Mouse (Mus musculus) liver, embryonic 14.5 days (tissue): ENCODE measurements around the gene Parp2. TPM values are rescaled to one million over a fixed set of nuclear protein-coding genes. Genes with fewer than 3 reads are reported as not detected.

ENCODE experiments used
- ATAC-seq: fragments of 200-750 bp; cut with Nextera tagmentation; 2 replicates; pipeline ENCODE4 v1.8.0; 2017; ENCODE audit warnings: moderate number of reproducible peaks, mild to moderate bottlenecking, moderate library complexity; ENCODE audit not compliant: insufficient read depth
- DNase-seq, 3 experiments: peaks; one replicate each; pipeline ENCODE4 v3.0.0-alpha.2; 2012 to 2013; ENCODE audit warnings: low read depth in 3 of 3, low spot score in 3 of 3
- H3K27ac ChIP-seq: fragments of 300-500 bp; sonication (generic); 2 replicates; pipeline ENCODE4 v1.5.1; 2014; ENCODE audit warnings: moderate library complexity, mild to moderate bottlenecking, control low read depth, inconsistent platforms
- H3K27me3 ChIP-seq: fragments of 300-500 bp; sonication (generic); 2 replicates; pipeline ENCODE4 v1.6.1; 2014; ENCODE audit warnings: mild to moderate bottlenecking, low read length, moderate library complexity; ENCODE audit not compliant: control insufficient read depth, insufficient read depth
- H3K36me3 ChIP-seq: fragments of 300-500 bp; sonication (generic); replicated peaks from 2 replicates; pipeline ENCODE4 v1.6.1; 2014; ENCODE audit warnings: low read depth; ENCODE audit not compliant: control insufficient read depth, insufficient read depth
- H3K4me1 ChIP-seq, 2 experiments: fragments of 200-500 bp in 1 of 2; fragments of 300-500 bp in 1 of 2; sonication (generic) in 1 of 2; replicated peaks; 2 replicates each; pipeline ENCODE4 v1.6.1; 2012 to 2014; ENCODE audit warnings: antibody characterized with exemption in 1 of 2, inconsistent platforms in 1 of 2, low read length in 1 of 2; ENCODE audit not compliant: control insufficient read depth in 2 of 2, insufficient read depth in 2 of 2
- H3K4me2 ChIP-seq: fragments of 300-500 bp; sonication (generic); 2 replicates; pipeline ENCODE4 v1.6.1; 2014; ENCODE audit warnings: low read depth, mild to moderate bottlenecking, control low read depth, moderate library complexity
- H3K4me3 ChIP-seq, 2 experiments: fragments of 200-500 bp in 1 of 2; fragments of 300-500 bp in 1 of 2; sonication (generic) in 1 of 2; 2 replicates each; pipeline ENCODE4 v1.5.1; 2012 to 2014; ENCODE audit warnings: low read depth in 2 of 2, low read length in 2 of 2, mild to moderate bottlenecking in 2 of 2, control low read depth in 1 of 2, inconsistent platforms in 1 of 2, moderate library complexity in 1 of 2; ENCODE audit not compliant: insufficient read depth in 1 of 2
- H3K9ac ChIP-seq: fragments of 300-500 bp; sonication (generic); replicated peaks from 2 replicates; pipeline ENCODE4 v1.6.1; 2014; ENCODE audit warnings: mild to moderate bottlenecking, control low read depth, moderate library complexity
- H3K9me3 ChIP-seq: fragments of 300-500 bp; sonication (generic); 2 replicates; pipeline ENCODE4 v1.6.1; 2016; ENCODE audit warnings: low read length, mixed read lengths; ENCODE audit not compliant: control insufficient read depth
- CTCF ChIP-seq: IDR thresholded peaks from 2 replicates; pipeline ENCODE4 v1.5.1; 2016; ENCODE audit warnings: antibody characterized with exemption, low read depth, control low read depth
- EP300 ChIP-seq: IDR thresholded peaks from 2 replicates; pipeline ENCODE4 v1.6.1; 2016; ENCODE audit warnings: antibody characterized with exemption, low read depth
- WGBS: fragments of 180-500 bp; shearing (Covaris S2); extraction: QIAGEN DNeasy Blood & Tissue Kit; methylation state at CpG from one replicate; pipeline ENCODE4 v1.1.7; 2014; ENCODE audit not compliant: insufficient replicate concordance; 5-methylcytosine and 5-hydroxymethylcytosine counted together
- polyA plus RNA-seq, 2 experiments: library from polyadenylated mRNA; depleted of rRNA in 1 of 2; stranded (reverse) in 1 of 2; unstranded in 1 of 2; fragments of >200 nt; fragmentation: Nextera tagmentation in 1 of 2; extraction: Ambion mirVana in 1 of 2; gene quantifications; 2 replicates each; pipeline versions ENCODE4 v1.2.1 to v1.2.3; 2012 to 2014

Gene Parp2
- polyA plus RNA-seq, 2 experiments, result 31.3 to 32.9 TPM

- ATAC-seq, result peak; percentile 89
- no peaks in the 10 kb centered on the region for H3K27me3 ChIP-seq
- H3K9me3 ChIP-seq, result no peaks in the 10 kb centered on the region
- peak within 1 kb of the TSS; percentile 61 to 69 for H3K4me3 ChIP-seq
- peak; percentile 31 to 38 (median 32) for DNase-seq
- peak within 1 kb of the TSS; percentile 47 for H3K9ac ChIP-seq
- no peak within 1 kb of the TSS for H3K27ac ChIP-seq
- peaks cover 0 to 11% of the 10 kb centered on the region in 2 experiments; a peak in 2 of 4 replicates for H3K4me1 ChIP-seq
- no peak for TF ChIP-seq EP300
- TF ChIP-seq CTCF, result no peak
- 4% methylated on average over 32 of the region's 32 CpGs for WGBS
- H3K4me2 ChIP-seq, result peak within 1 kb of the TSS; percentile 70
- no peaks in the 10 kb centered on the region for H3K36me3 ChIP-seq
These were observed 62.5 kb downstream of the Parp2 start, which contains the start of gene Tep1 for GRCm38 (mm10) chr14:50869889-50870804. Gene Tep1 (minus strand): TSS chr14:50870560.

GRCm38 (mm10) chr14:50870805-50871143, 63.1 kb downstream of the Parp2 start:
- Histone ChIP-seq H3K4me1 (peaks cover 0 to 11% of the 10 kb centered on the region in 2 experiments; a peak in 2 of 4 replicates), H3K9ac (0 out of 2 replicates have a peak overlapping the region, but pooled peaks have one; percentile 5), H3K36me3 (no peaks in the 10 kb centered on the region), H3K27ac (no peak overlapping the region), H3K4me2 (peak overlapping the region; percentile 70), H3K27me3 (no peaks in the 10 kb centered on the region), H3K9me3 (no peaks in the 10 kb centered on the region), H3K4me3 (peak overlapping the region; percentile 61 to 69; a peak in 3 of 4 replicates)
- TF ChIP-seq CTCF (no peak), EP300 (no peak)
- no peak for DNase-seq
- ATAC-seq, result no peak; the same call in 1 of the 2 replicates
- 42% methylated on average over 5 of the region's 5 CpGs for WGBS

Other genes starting within 250 kb of the Parp2 start
- gene Olfr744, start 193.0 kb upstream of the Parp2 start, polyA plus RNA-seq (2012; rRNA removed), result not detected in 2 replicates
- gene Olfr744, start 193.0 kb upstream of the Parp2 start, polyA plus RNA-seq (2014; fragmentation: Nextera tagmentation; extraction: Ambion mirVana), result not detected in 2 replicates
- gene Olfr745, start 168.5 kb upstream of the Parp2 start, polyA plus RNA-seq (2012; rRNA removed), result not detected in 2 replicates
- gene Olfr745, start 168.5 kb upstream of the Parp2 start, polyA plus RNA-seq (2014; fragmentation: Nextera tagmentation; extraction: Ambion mirVana), result not detected in 2 replicates
- gene Olfr746, start 160.8 kb upstream of the Parp2 start, polyA plus RNA-seq (2012; rRNA removed), result not detected in 2 replicates
- gene Olfr746, start 160.8 kb upstream of the Parp2 start, polyA plus RNA-seq (2014; fragmentation: Nextera tagmentation; extraction: Ambion mirVana), result not detected in 2 replicates
- gene Olfr747, start 114.6 kb upstream of the Parp2 start, polyA plus RNA-seq (2012; rRNA removed), result not detected in 2 replicates
- gene Olfr747, start 114.6 kb upstream of the Parp2 start, polyA plus RNA-seq (2014; fragmentation: Nextera tagmentation; extraction: Ambion mirVana), result not detected in 2 replicates
- gene Olfr748, start 100.5 kb upstream of the Parp2 start, polyA plus RNA-seq (2012; rRNA removed), result not detected in 2 replicates
- gene Olfr748, start 100.5 kb upstream of the Parp2 start, polyA plus RNA-seq (2014; fragmentation: Nextera tagmentation; extraction: Ambion mirVana), result not detected in 2 replicates
- gene Olfr749, start 62.7 kb upstream of the Parp2 start, polyA plus RNA-seq (2012; rRNA removed), result not detected in 2 replicates
- gene Olfr749, start 62.7 kb upstream of the Parp2 start, polyA plus RNA-seq (2014; fragmentation: Nextera tagmentation; extraction: Ambion mirVana), result not detected in 2 replicates
- 9.6 and 10.8 TPM in 2 replicates for gene Ttc5, start 22.3 kb upstream of the Parp2 start, polyA plus RNA-seq (2012; rRNA removed)
- gene Ttc5, start 22.3 kb upstream of the Parp2 start, polyA plus RNA-seq (2014; fragmentation: Nextera tagmentation; extraction: Ambion mirVana), result 18.0 and 19.8 TPM in 2 replicates
- gene Ccnb1ip1, start 109 bp upstream of the Parp2 start, polyA plus RNA-seq (2012; rRNA removed), result not detected in 2 replicates
- gene Ccnb1ip1, start 109 bp upstream of the Parp2 start, polyA plus RNA-seq (2014; fragmentation: Nextera tagmentation; extraction: Ambion mirVana), result not detected in 2 replicates
- gene Tep1, start 62.7 kb downstream of the Parp2 start, polyA plus RNA-seq (2012; rRNA removed), result 1.5 and 2.2 TPM in 2 replicates
- gene Tep1, start 62.7 kb downstream of the Parp2 start, polyA plus RNA-seq (2014; fragmentation: Nextera tagmentation; extraction: Ambion mirVana), result 3.0 and 4.1 TPM in 2 replicates
- gene Klhl33, start 89.7 kb downstream of the Parp2 start, polyA plus RNA-seq (2012; rRNA removed), result 0.12 and 0.16 TPM in 2 replicates
- 0.08 and 0.15 TPM in 2 replicates for gene Klhl33, start 89.7 kb downstream of the Parp2 start, polyA plus RNA-seq (2014; fragmentation: Nextera tagmentation; extraction: Ambion mirVana)
- gene Osgep, start 117.1 kb downstream of the Parp2 start, polyA plus RNA-seq (2012; rRNA removed), result 19.9 and 34.5 TPM in 2 replicates
- 54.8 and 59.7 TPM in 2 replicates for gene Osgep, start 117.1 kb downstream of the Parp2 start, polyA plus RNA-seq (2014; fragmentation: Nextera tagmentation; extraction: Ambion mirVana)
- 34.5 and 51.3 TPM in 2 replicates for gene Apex1, start 117.1 kb downstream of the Parp2 start, polyA plus RNA-seq (2012; rRNA removed)
- gene Apex1, start 117.1 kb downstream of the Parp2 start, polyA plus RNA-seq (2014; fragmentation: Nextera tagmentation; extraction: Ambion mirVana), result 85.7 and 90.8 TPM in 2 replicates
- 16.7 and 24.7 TPM in 2 replicates for gene Pip4p1, start 123.0 kb downstream of the Parp2 start, polyA plus RNA-seq (2012; rRNA removed)
- 16.9 and 18.7 TPM in 2 replicates for gene Pip4p1, start 123.0 kb downstream of the Parp2 start, polyA plus RNA-seq (2014; fragmentation: Nextera tagmentation; extraction: Ambion mirVana)
- 65.8 and 81.4 TPM in 2 replicates for gene Pnp, start 123.2 kb downstream of the Parp2 start, polyA plus RNA-seq (2012; rRNA removed)
- 87.0 and 91.4 TPM in 2 replicates for gene Pnp, start 123.2 kb downstream of the Parp2 start, polyA plus RNA-seq (2014; fragmentation: Nextera tagmentation; extraction: Ambion mirVana)
- 41.4 and 65.9 TPM in 2 replicates for gene Gm49342, start 136.7 kb downstream of the Parp2 start, polyA plus RNA-seq (2012; rRNA removed)
- not detected in 2 replicates for gene Gm49342, start 136.7 kb downstream of the Parp2 start, polyA plus RNA-seq (2014; fragmentation: Nextera tagmentation; extraction: Ambion mirVana)
- 6.5 and 9.8 TPM in 2 replicates for gene Pnp2, start 148.2 kb downstream of the Parp2 start, polyA plus RNA-seq (2012; rRNA removed)
- gene Pnp2, start 148.2 kb downstream of the Parp2 start, polyA plus RNA-seq (2014; fragmentation: Nextera tagmentation; extraction: Ambion mirVana), result 12.0 and 13.7 TPM in 2 replicates
- gene Rnase10, start 199.9 kb downstream of the Parp2 start, polyA plus RNA-seq (2012; rRNA removed), result not detected in 2 replicates
- gene Rnase10, start 199.9 kb downstream of the Parp2 start, polyA plus RNA-seq (2014; fragmentation: Nextera tagmentation; extraction: Ambion mirVana), result not detected in 2 replicates
- gene Rnase9, start 234.0 kb downstream of the Parp2 start, polyA plus RNA-seq (2012; rRNA removed), result not detected in 2 replicates
- not detected in 2 replicates for gene Rnase9, start 234.0 kb downstream of the Parp2 start, polyA plus RNA-seq (2014; fragmentation: Nextera tagmentation; extraction: Ambion mirVana)
- not detected in 2 replicates for gene Rnase11, start 242.3 kb downstream of the Parp2 start, polyA plus RNA-seq (2012; rRNA removed)
- gene Rnase11, start 242.3 kb downstream of the Parp2 start, polyA plus RNA-seq (2014; fragmentation: Nextera tagmentation; extraction: Ambion mirVana), result not detected in 2 replicates
- gene Rnase12, start 249.8 kb downstream of the Parp2 start, polyA plus RNA-seq (2012; rRNA removed), result 0.69 and 0.95 TPM in 2 replicates
- gene Rnase12, start 249.8 kb downstream of the Parp2 start, polyA plus RNA-seq (2014; fragmentation: Nextera tagmentation; extraction: Ambion mirVana), result 0.91 and 1.8 TPM in 2 replicates